Mouse (Mus musculus) heart, embryonic 14.5 days (tissue): ENCODE measurements at regions not wholly inside any gene's neighbourhood (a gene's known extent, or its start where the extent isn't known, plus 50 kb on each side); places are given as distances from the start of the nearest gene placed in this dataset.

Experiments
- ATAC-seq: fragments of 200-750 bp; cut with Nextera tagmentation; 2 replicates; pipeline ENCODE4 v1.8.0; 2017; ENCODE audit warnings: low read depth, moderate TSS enrichment; ENCODE audit not compliant: insufficient number of reproducible peaks, insufficient read depth, low FRiP score
- H3K27ac ChIP-seq, 2 experiments: fragments of 200-500 bp in 1 of 2; fragments of 300-500 bp in 1 of 2; sonication (generic) in 1 of 2; replicated peaks in 1 of 2; 2 replicates each; pipeline ENCODE4 v1.5.1; 2012 to 2014; ENCODE audit warnings: low read depth in 2 of 2, low read length in 2 of 2, control low read depth in 1 of 2, mild to moderate bottlenecking in 1 of 2, mixed read lengths in 1 of 2; ENCODE audit not compliant: control insufficient read depth in 1 of 2, insufficient read depth in 1 of 2
- H3K27me3 ChIP-seq: fragments of 300-500 bp; sonication (generic); 2 replicates; pipeline ENCODE4 v1.6.1; 2014; ENCODE audit warnings: mild to moderate bottlenecking, low read length, control low read depth; ENCODE audit not compliant: control insufficient read depth, insufficient read depth
- H3K36me3 ChIP-seq: fragments of 300-500 bp; sonication (generic); 2 replicates; pipeline ENCODE4 v1.6.1; 2014; ENCODE audit warnings: mild to moderate bottlenecking, control low read depth, low read length, mixed read lengths; ENCODE audit not compliant: control insufficient read depth, insufficient read depth
- H3K4me1 ChIP-seq, 2 experiments: fragments of 200-500 bp in 1 of 2; fragments of 300-500 bp in 1 of 2; sonication (generic) in 1 of 2; 2 replicates each; pipeline ENCODE4 v1.6.1; 2012 to 2014; ENCODE audit warnings: low read length in 2 of 2, control low read depth in 1 of 2, mixed read lengths in 1 of 2; ENCODE audit not compliant: control insufficient read depth in 2 of 2, insufficient read depth in 2 of 2
- H3K4me2 ChIP-seq: fragments of 300-500 bp; sonication (generic); 2 replicates; pipeline ENCODE4 v1.6.1; 2014; ENCODE audit warnings: mild to moderate bottlenecking, low read length
- H3K4me3 ChIP-seq, 2 experiments: fragments of 200-500 bp in 1 of 2; fragments of 300-500 bp in 1 of 2; sonication (generic) in 1 of 2; 2 replicates each; pipeline ENCODE4 v1.5.1; 2012 to 2014; ENCODE audit warnings: low read length in 2 of 2, mild to moderate bottlenecking in 2 of 2, control low read depth in 1 of 2, low read depth in 1 of 2, moderate library complexity in 1 of 2; ENCODE audit not compliant: control insufficient read depth in 1 of 2, insufficient read depth in 1 of 2
- H3K9ac ChIP-seq: fragments of 300-500 bp; sonication (generic); 2 replicates; pipeline ENCODE4 v1.6.1; 2014; ENCODE audit warnings: mild to moderate bottlenecking, low read length
- H3K9me3 ChIP-seq: fragments of 300-500 bp; sonication (generic); 2 replicates; pipeline ENCODE4 v1.6.1; 2016; ENCODE audit warnings: low read length, control low read depth; ENCODE audit not compliant: control insufficient read depth
- WGBS: fragments of 180-500 bp; shearing (Covaris S2); extraction: QIAGEN DNeasy Blood & Tissue Kit; methylation state at CpG from one replicate; pipeline ENCODE4 v1.1.7; 2014; 5-methylcytosine and 5-hydroxymethylcytosine counted together

GRCm38 (mm10) chr11:12857358-12858199 lies 392.8 kb upstream of the Cobl start:
- 68% methylated on average over 6 of the region's 6 CpGs for WGBS
- Histone ChIP-seq H3K36me3 (no peaks in the 10 kb centered on the region), H3K4me3 (no peak overlapping the region), H3K9me3 (no peaks in the 10 kb centered on the region), H3K9ac (no peak overlapping the region), H3K27ac (no peak overlapping the region), H3K4me2 (no peak overlapping the region), H3K27me3 (no peaks in the 10 kb centered on the region), H3K4me1 (no peaks in the 10 kb centered on the region)
- no peak; the same call in 1 of the 2 replicates for ATAC-seq

GRCm38 (mm10) chr11:12847793-12848192 lies 383.0 kb upstream of the Cobl start:
- ATAC-seq = no peak
- H3K4me2 ChIP-seq = no peak overlapping the region
- H3K27ac ChIP-seq = no peak overlapping the region
- H3K27me3 ChIP-seq = no peaks in the 10 kb centered on the region
- no peak overlapping the region for H3K4me3 ChIP-seq
- H3K9ac ChIP-seq = no peak overlapping the region
- H3K4me1 ChIP-seq = no peaks in the 10 kb centered on the region
- no peaks in the 10 kb centered on the region for H3K36me3 ChIP-seq
- no peaks in the 10 kb centered on the region for H3K9me3 ChIP-seq

- Histone ChIP-seq H3K36me3 (no peaks in the 10 kb centered on the region), H3K9me3 (no peaks in the 10 kb centered on the region), H3K4me1 (no peaks in the 10 kb centered on the region), H3K9ac (no peak overlapping the region), H3K27me3 (no peaks in the 10 kb centered on the region), H3K4me3 (no peak overlapping the region), H3K4me2 (no peak overlapping the region), H3K27ac (no peak overlapping the region)
- no peak for ATAC-seq
Observed at GRCm38 (mm10) chr11:12843631-12844423, 379.1 kb upstream of the Cobl start.

- ATAC-seq = no peak
- WGBS = 83% methylated on average over 2 of the region's 2 CpGs
Observed at GRCm38 (mm10) chr11:12841393-12841792, 376.6 kb upstream of the Cobl start.

GRCm38 (mm10) chr11:12837920-12838319 lies 373.2 kb upstream of the Cobl start:
- Histone ChIP-seq H3K4me3 (no peak overlapping the region), H3K9ac (no peak overlapping the region), H3K27me3 (no peaks in the 10 kb centered on the region), H3K4me2 (no peak overlapping the region), H3K36me3 (no peaks in the 10 kb centered on the region), H3K9me3 (no peaks in the 10 kb centered on the region), H3K27ac (no peak overlapping the region), H3K4me1 (peaks cover 0 to 3% of the 10 kb centered on the region in 2 experiments; a peak in 1 of 4 replicates)
- WGBS = 58% methylated on average over 2 of the region's 2 CpGs
- ATAC-seq = no peak

More at GRCm38 (mm10) chr11:12841393-12841792, 376.6 kb upstream of the Cobl start:
- Histone ChIP-seq H3K4me3 (no peak overlapping the region), H3K4me2 (no peak overlapping the region), H3K9me3 (no peaks in the 10 kb centered on the region), H3K4me1 (peaks cover 0 to 3% of the 10 kb centered on the region in 2 experiments; a peak in 1 of 4 replicates), H3K27me3 (no peaks in the 10 kb centered on the region), H3K27ac (no peak overlapping the region), H3K36me3 (no peaks in the 10 kb centered on the region), H3K9ac (no peak overlapping the region)

GRCm38 (mm10) chr11:12837387-12837786 lies 372.6 kb upstream of the Cobl start:
- H3K27me3 ChIP-seq = no peaks in the 10 kb centered on the region
- H3K27ac ChIP-seq = no peak overlapping the region
- H3K4me3 ChIP-seq = no peak overlapping the region
- no peak overlapping the region for H3K9ac ChIP-seq
- ATAC-seq = no peak
- peaks cover 0 to 3% of the 10 kb centered on the region in 2 experiments; a peak in 1 of 4 replicates for H3K4me1 ChIP-seq
- no peaks in the 10 kb centered on the region for H3K36me3 ChIP-seq
- no peaks in the 10 kb centered on the region for H3K9me3 ChIP-seq
- no peak overlapping the region for H3K4me2 ChIP-seq
- WGBS = 12% methylated on average over 2 of the region's 2 CpGs

- H3K4me2 ChIP-seq = no peak overlapping the region
- H3K36me3 ChIP-seq = no peaks in the 10 kb centered on the region
- no peak overlapping the region for H3K27ac ChIP-seq
- H3K4me1 ChIP-seq = peaks cover 0 to 3% of the 10 kb centered on the region in 2 experiments; a peak in 1 of 4 replicates
- H3K27me3 ChIP-seq = no peaks in the 10 kb centered on the region
- no peak overlapping the region for H3K4me3 ChIP-seq
- H3K9me3 ChIP-seq = no peaks in the 10 kb centered on the region
- no peak overlapping the region for H3K9ac ChIP-seq
- ATAC-seq = no peak
Observed at GRCm38 (mm10) chr11:12836387-12836786, 371.6 kb upstream of the Cobl start.
